Mouse (Mus musculus): ENCODE results near the gene Apoh. TPM values are rescaled to one million over a fixed set of nuclear protein-coding genes. Genes with fewer than 3 reads are reported as not detected.
A peak's percentile ranks its signal among the peaks of the same experiment; 100 is the strongest.

Gene Apoh
- polyA plus RNA-seq, 1 experiment from 2014 or later = not detected

- ATAC-seq = no peak
These were observed 6.7 kb upstream of the Apoh start for GRCm38 (mm10) chr11:108336445-108336844.

GRCm38 (mm10) chr11:108340293-108340692 lies 2.9 kb upstream of the Apoh start:
- 87% methylated on average over 4 of the region's 4 CpGs for WGBS
- H3K27ac ChIP-seq (ENCODE audit: low read depth, low read length) = no peak overlapping the region

More at GRCm38 (mm10) chr11:108336445-108336844, 6.7 kb upstream of the Apoh start:
- no peak for DNase-seq (ENCODE audit: low spot score)
- H3K36me3 ChIP-seq (ENCODE audit: control insufficient read depth, insufficient read depth, low read length) = no peaks in the 10 kb centered on the region
- H3K4me2 ChIP-seq (ENCODE audit: low read length) = no peak overlapping the region
- no peaks in the 10 kb centered on the region for H3K9me3 ChIP-seq (replicated peaks; ENCODE audit: control insufficient read depth, low read length)
- no peaks in the 10 kb centered on the region for H3K27me3 ChIP-seq (replicated peaks; ENCODE audit: control insufficient read depth, insufficient read depth, low read length)
- H3K4me3 ChIP-seq (ENCODE audit: low read depth, low read length) = no peak overlapping the region
- WGBS = 63% methylated on average over 5 of the region's 5 CpGs
- H3K27ac ChIP-seq (ENCODE audit: low read depth, low read length) = no peak overlapping the region
- no peaks in the 10 kb centered on the region for H3K4me1 ChIP-seq (ENCODE audit: control insufficient read depth, insufficient read depth, low read length)
- H3K9ac ChIP-seq (ENCODE audit: low read length) = no peak overlapping the region

GRCm38 (mm10) chr11:108341783-108342182 lies 1.4 kb upstream of the Apoh start:
- Histone ChIP-seq H3K27me3 (replicated peaks; ENCODE audit: control insufficient read depth, insufficient read depth, low read length) (0 out of 2 replicates have a peak, but pooled peaks cover 3% of the 10 kb centered on the region), H3K9me3 (replicated peaks; ENCODE audit: control insufficient read depth, low read length) (no peaks in the 10 kb centered on the region), H3K36me3 (ENCODE audit: control insufficient read depth, insufficient read depth, low read length) (no peaks in the 10 kb centered on the region), H3K27ac (ENCODE audit: low read depth, low read length) (no peak overlapping the region), H3K4me2 (ENCODE audit: low read length) (peak overlapping the region; percentile 89), H3K9ac (ENCODE audit: low read length) (0 out of 2 replicates have a peak overlapping the region, but pooled peaks have one; percentile 81), H3K4me3 (ENCODE audit: low read depth, low read length) (peak overlapping the region; percentile 59), H3K4me1 (ENCODE audit: control insufficient read depth, insufficient read depth, low read length) (peaks cover 14% of the 10 kb centered on the region)
- no peak for DNase-seq (ENCODE audit: low spot score)
- 35% methylated on average over 8 of the region's 8 CpGs for WGBS
- no peak for ATAC-seq

More at GRCm38 (mm10) chr11:108340293-108340692, 2.9 kb upstream of the Apoh start:
- no peak for ATAC-seq
- Histone ChIP-seq H3K9me3 (replicated peaks; ENCODE audit: control insufficient read depth, low read length) (no peaks in the 10 kb centered on the region), H3K36me3 (ENCODE audit: control insufficient read depth, insufficient read depth, low read length) (no peaks in the 10 kb centered on the region), H3K27me3 (replicated peaks; ENCODE audit: control insufficient read depth, insufficient read depth, low read length) (0 out of 2 replicates have a peak, but pooled peaks cover 3% of the 10 kb centered on the region), H3K4me1 (ENCODE audit: control insufficient read depth, insufficient read depth, low read length) (peaks cover 14% of the 10 kb centered on the region), H3K9ac (ENCODE audit: low read length) (no peak overlapping the region), H3K4me3 (ENCODE audit: low read depth, low read length) (no peak overlapping the region), H3K4me2 (ENCODE audit: low read length) (no peak overlapping the region)
- no peak for DNase-seq (ENCODE audit: low spot score)

- H3K4me3 ChIP-seq (ENCODE audit: low read depth, low read length) = peak within 1 kb of the TSS; percentile 59
- under 1% methylated on average over 47 of the region's 63 CpGs for WGBS
These were observed 772 bp downstream of the Apoh start, which contains the start of gene Prkca for GRCm38 (mm10) chr11:108343789-108344462. Prkca (minus strand) TSS chr11:108343928.

GRCm38 (mm10) chr11:108344759-108345158 lies 1.6 kb downstream of the Apoh start:
- peaks cover 18% of the 10 kb centered on the region for H3K4me1 ChIP-seq (ENCODE audit: control insufficient read depth, insufficient read depth, low read length)
- DNase-seq (ENCODE audit: low spot score) (no peak), ATAC-seq (no peak)

More at GRCm38 (mm10) chr11:108343789-108344462, 772 bp downstream of the Apoh start, which contains the start of gene Prkca:
- H3K27ac ChIP-seq (ENCODE audit: low read depth, low read length) = peak within 1 kb of the TSS; percentile 87
- no peaks in the 10 kb centered on the region for H3K36me3 ChIP-seq (ENCODE audit: control insufficient read depth, insufficient read depth, low read length)
- H3K4me2 ChIP-seq (ENCODE audit: low read length) = peak within 1 kb of the TSS; percentile 89
- no peaks in the 10 kb centered on the region for H3K9me3 ChIP-seq (replicated peaks; ENCODE audit: control insufficient read depth, low read length)
- peak within 1 kb of the TSS; percentile 81 for H3K9ac ChIP-seq (ENCODE audit: low read length)
- DNase-seq (ENCODE audit: low spot score) (peak; percentile 98), ATAC-seq (peak; percentile 97)
- H3K27me3 ChIP-seq (replicated peaks; ENCODE audit: control insufficient read depth, insufficient read depth, low read length) = 0 out of 2 replicates have a peak, but pooled peaks cover 3% of the 10 kb centered on the region
- peaks cover 14% of the 10 kb centered on the region for H3K4me1 ChIP-seq (ENCODE audit: control insufficient read depth, insufficient read depth, low read length)

GRCm38 (mm10) chr11:108345321-108345720 lies 2.2 kb downstream of the Apoh start:
- H3K36me3 ChIP-seq (ENCODE audit: control insufficient read depth, insufficient read depth, low read length) = no peaks in the 10 kb centered on the region
- H3K4me1 ChIP-seq (ENCODE audit: control insufficient read depth, insufficient read depth, low read length) = peaks cover 18% of the 10 kb centered on the region
- 82% methylated on average over 2 of the region's 2 CpGs for WGBS
- no peak for DNase-seq (ENCODE audit: low spot score)
- H3K4me2 ChIP-seq (ENCODE audit: low read length) = no peak overlapping the region
- no peaks in the 10 kb centered on the region for H3K9me3 ChIP-seq (replicated peaks; ENCODE audit: control insufficient read depth, low read length)
- H3K27ac ChIP-seq (ENCODE audit: low read depth, low read length) = no peak overlapping the region
- no peak overlapping the region for H3K9ac ChIP-seq (ENCODE audit: low read length)
- 0 out of 2 replicates have a peak, but pooled peaks cover 3% of the 10 kb centered on the region for H3K27me3 ChIP-seq (replicated peaks; ENCODE audit: control insufficient read depth, insufficient read depth, low read length)
- no peak overlapping the region for H3K4me3 ChIP-seq (ENCODE audit: low read depth, low read length)
- no peak for ATAC-seq

More at GRCm38 (mm10) chr11:108344759-108345158, 1.6 kb downstream of the Apoh start:
- WGBS = 43% methylated on average over 8 of the region's 8 CpGs
- Histone ChIP-seq H3K9me3 (replicated peaks; ENCODE audit: control insufficient read depth, low read length) (no peaks in the 10 kb centered on the region), H3K27ac (ENCODE audit: low read depth, low read length) (no peak overlapping the region), H3K4me2 (ENCODE audit: low read length) (peak overlapping the region; percentile 89), H3K9ac (ENCODE audit: low read length) (peak overlapping the region; percentile 81), H3K4me3 (ENCODE audit: low read depth, low read length) (peak overlapping the region; percentile 59), H3K27me3 (replicated peaks; ENCODE audit: control insufficient read depth, insufficient read depth, low read length) (0 out of 2 replicates have a peak, but pooled peaks cover 3% of the 10 kb centered on the region), H3K36me3 (ENCODE audit: control insufficient read depth, insufficient read depth, low read length) (no peaks in the 10 kb centered on the region)

- Histone ChIP-seq H3K4me3 (ENCODE audit: low read depth, low read length) (no peak overlapping the region), H3K27ac (ENCODE audit: low read depth, low read length) (no peak overlapping the region), H3K4me2 (ENCODE audit: low read length) (no peak overlapping the region), H3K4me1 (ENCODE audit: control insufficient read depth, insufficient read depth, low read length) (0 out of 2 replicates have a peak, but pooled peaks cover 4% of the 10 kb centered on the region), H3K9ac (ENCODE audit: low read length) (no peak overlapping the region), H3K27me3 (replicated peaks; ENCODE audit: control insufficient read depth, insufficient read depth, low read length) (no peaks in the 10 kb centered on the region), H3K9me3 (replicated peaks; ENCODE audit: control insufficient read depth, low read length) (no peaks in the 10 kb centered on the region), H3K36me3 (ENCODE audit: control insufficient read depth, insufficient read depth, low read length) (no peaks in the 10 kb centered on the region)
- 83% methylated on average over 4 of the region's 4 CpGs for WGBS
- DNase-seq (ENCODE audit: low spot score) (no peak), ATAC-seq (no peak)
These were observed 7.6 kb downstream of the Apoh start for GRCm38 (mm10) chr11:108350799-108351198.

GRCm38 (mm10) chr11:108352842-108353388 lies 9.8 kb downstream of the Apoh start:
- ATAC-seq (no peak), DNase-seq (ENCODE audit: low spot score) (no peak)
- no peak overlapping the region for H3K4me3 ChIP-seq (ENCODE audit: low read depth, low read length)
- H3K4me2 ChIP-seq (ENCODE audit: low read length) = no peak overlapping the region
- 0 out of 2 replicates have a peak, but pooled peaks cover 4% of the 10 kb centered on the region for H3K4me1 ChIP-seq (ENCODE audit: control insufficient read depth, insufficient read depth, low read length)
- H3K9ac ChIP-seq (ENCODE audit: low read length) = no peak overlapping the region
- no peaks in the 10 kb centered on the region for H3K36me3 ChIP-seq (ENCODE audit: control insufficient read depth, insufficient read depth, low read length)
- no peaks in the 10 kb centered on the region for H3K9me3 ChIP-seq (replicated peaks; ENCODE audit: control insufficient read depth, low read length)
- no peak overlapping the region for H3K27ac ChIP-seq (ENCODE audit: low read depth, low read length)
- WGBS = 94% methylated on average over 10 of the region's 10 CpGs
- H3K27me3 ChIP-seq (replicated peaks; ENCODE audit: control insufficient read depth, insufficient read depth, low read length) = no peaks in the 10 kb centered on the region

- ATAC-seq (no peak), DNase-seq (ENCODE audit: low spot score) (no peak)
- no peaks in the 10 kb centered on the region for H3K36me3 ChIP-seq (ENCODE audit: control insufficient read depth, insufficient read depth, low read length)
- no peak overlapping the region for H3K27ac ChIP-seq (ENCODE audit: low read depth, low read length)
- 87% methylated on average over 4 of the region's 4 CpGs for WGBS
- H3K9me3 ChIP-seq (replicated peaks; ENCODE audit: control insufficient read depth, low read length) = no peaks in the 10 kb centered on the region
- H3K9ac ChIP-seq (ENCODE audit: low read length) = no peak overlapping the region
- no peaks in the 10 kb centered on the region for H3K27me3 ChIP-seq (replicated peaks; ENCODE audit: control insufficient read depth, insufficient read depth, low read length)
- no peak overlapping the region for H3K4me2 ChIP-seq (ENCODE audit: low read length)
- H3K4me3 ChIP-seq (ENCODE audit: low read depth, low read length) = no peak overlapping the region
- no peaks in the 10 kb centered on the region for H3K4me1 ChIP-seq (ENCODE audit: control insufficient read depth, insufficient read depth, low read length)
These were observed 12.9 kb downstream of the Apoh start for GRCm38 (mm10) chr11:108356020-108356419.
